Mouse (Mus musculus): ENCODE measurements around the gene Ak5. TPM values are rescaled to one million over a fixed set of nuclear protein-coding genes. Genes with fewer than 3 reads are reported as not detected.
"Not testable (repeated sequence)": the region's sequence is repeated elsewhere in the genome, so short reads cannot be mapped to it uniquely, and the experiment has no call there.

Ak5 gene
- 0.09 and 0.12 TPM in 2 replicates for polyA plus RNA-seq (2015; fragmentation: Nextera tagmentation; extraction: Ambion mirVana)

GRCm38 (mm10) chr3:152668239-152668638 is at the start of gene Ak5:
Ak5 (minus strand) TSS chr3:152668360.
- peak within 1 kb of the TSS; percentile 47 for H3K4me2 ChIP-seq (ENCODE audit: low read depth, low read length)
- no peak within 1 kb of the TSS for H3K9ac ChIP-seq (ENCODE audit: low read depth, low read length)
- 3% methylated on average over 5 of the region's 5 CpGs for WGBS (ENCODE audit: insufficient replicate concordance)
- H3K36me3 ChIP-seq (ENCODE audit: control insufficient read depth, insufficient read depth) = no peaks in the 10 kb centered on the region
- H3K27ac ChIP-seq (ENCODE audit: low read length) = no peak within 1 kb of the TSS
- ATAC-seq (ENCODE audit: low read depth) = no peak
- peaks cover 31% of the 10 kb centered on the region for H3K27me3 ChIP-seq (ENCODE audit: control insufficient read depth, insufficient read depth, low read depth, low read length)
- H3K4me3 ChIP-seq (ENCODE audit: low read depth, low read length) = peak within 1 kb of the TSS; percentile 33
- H3K9me3 ChIP-seq (replicated peaks; ENCODE audit: control insufficient read depth, low read length) = no peaks in the 10 kb centered on the region
- no peaks in the 10 kb centered on the region; the same call in none of the 2 replicates for H3K4me1 ChIP-seq (ENCODE audit: control insufficient read depth, low read depth, low read length)

GRCm38 (mm10) chr3:152713991-152714902 is 46.1 kb upstream of the Ak5 start, which contains the start of gene Pigk:
Pigk (plus strand) TSS chr3:152714100.
- H3K9ac ChIP-seq (ENCODE audit: low read depth, low read length) = peak within 1 kb of the TSS; percentile 78
- no peaks in the 10 kb centered on the region for H3K27me3 ChIP-seq (ENCODE audit: control insufficient read depth, insufficient read depth, low read depth, low read length)
- H3K27ac ChIP-seq (ENCODE audit: low read length) = no peak within 1 kb of the TSS
- H3K4me3 ChIP-seq (ENCODE audit: low read depth, low read length) = peak within 1 kb of the TSS; percentile 83
- H3K9me3 ChIP-seq (replicated peaks; ENCODE audit: control insufficient read depth, low read length) = no peaks in the 10 kb centered on the region
- H3K4me2 ChIP-seq (ENCODE audit: low read depth, low read length) = peak within 1 kb of the TSS; percentile 66
- WGBS (ENCODE audit: insufficient replicate concordance) = under 1% methylated on average over 48 of the region's 48 CpGs
- no peaks in the 10 kb centered on the region for H3K36me3 ChIP-seq (ENCODE audit: control insufficient read depth, insufficient read depth)
- peaks cover 7% of the 10 kb centered on the region for H3K4me1 ChIP-seq (ENCODE audit: control insufficient read depth, low read depth, low read length)
- peak; percentile 85 for ATAC-seq (ENCODE audit: low read depth)

GRCm38 (mm10) chr3:152712957-152713356 is 44.8 kb upstream of the Ak5 start:
- ATAC-seq (ENCODE audit: low read depth) = no peak
- Histone ChIP-seq H3K4me3 (ENCODE audit: low read depth, low read length) (no peak overlapping the region), H3K27ac (ENCODE audit: low read length) (no peak overlapping the region), H3K4me2 (ENCODE audit: low read depth, low read length) (no peak overlapping the region), H3K9me3 (replicated peaks; ENCODE audit: control insufficient read depth, low read length) (no peaks in the 10 kb centered on the region), H3K9ac (ENCODE audit: low read depth, low read length) (no peak overlapping the region; the same call in 1 of the 2 replicates), H3K4me1 (ENCODE audit: control insufficient read depth, low read depth, low read length) (peaks cover 7% of the 10 kb centered on the region), H3K36me3 (ENCODE audit: control insufficient read depth, insufficient read depth) (no peaks in the 10 kb centered on the region), H3K27me3 (ENCODE audit: control insufficient read depth, insufficient read depth, low read depth, low read length) (no peaks in the 10 kb centered on the region)
- WGBS (ENCODE audit: insufficient replicate concordance) = 52% methylated on average over 4 of the region's 4 CpGs

GRCm38 (mm10) chr3:152709936-152710335 is 41.8 kb upstream of the Ak5 start:
- ATAC-seq (ENCODE audit: low read depth) = no peak
- WGBS (ENCODE audit: insufficient replicate concordance) = 75% methylated on average over 3 of the region's 3 CpGs
- H3K27me3 ChIP-seq (ENCODE audit: control insufficient read depth, insufficient read depth, low read depth, low read length) = no peaks in the 10 kb centered on the region

GRCm38 (mm10) chr3:152707321-152707823 is 39.2 kb upstream of the Ak5 start:
- no peaks in the 10 kb centered on the region for H3K9me3 ChIP-seq (replicated peaks; ENCODE audit: control insufficient read depth, low read length)
- no peaks in the 10 kb centered on the region for H3K36me3 ChIP-seq (ENCODE audit: control insufficient read depth, insufficient read depth)
- H3K4me3 ChIP-seq (ENCODE audit: low read depth, low read length) = no peak overlapping the region
- no peak overlapping the region for H3K9ac ChIP-seq (ENCODE audit: low read depth, low read length)
- H3K4me1 ChIP-seq (ENCODE audit: control insufficient read depth, low read depth, low read length) = no peaks in the 10 kb centered on the region
- H3K27ac ChIP-seq (ENCODE audit: low read length) = no peak overlapping the region
- WGBS (ENCODE audit: insufficient replicate concordance) = 54% methylated on average over 5 of the region's 5 CpGs
- ATAC-seq (ENCODE audit: low read depth) = no peak
- H3K4me2 ChIP-seq (ENCODE audit: low read depth, low read length) = no peak overlapping the region
- no peaks in the 10 kb centered on the region for H3K27me3 ChIP-seq (ENCODE audit: control insufficient read depth, insufficient read depth, low read depth, low read length)

More at GRCm38 (mm10) chr3:152709936-152710335, 41.8 kb upstream of the Ak5 start:
- Histone ChIP-seq H3K4me3 (ENCODE audit: low read depth, low read length) (no peak overlapping the region), H3K36me3 (ENCODE audit: control insufficient read depth, insufficient read depth) (no peaks in the 10 kb centered on the region), H3K4me1 (ENCODE audit: control insufficient read depth, low read depth, low read length) (peaks cover 5% of the 10 kb centered on the region), H3K27ac (ENCODE audit: low read length) (no peak overlapping the region), H3K4me2 (ENCODE audit: low read depth, low read length) (no peak overlapping the region), H3K9ac (ENCODE audit: low read depth, low read length) (no peak overlapping the region), H3K9me3 (replicated peaks; ENCODE audit: control insufficient read depth, low read length) (no peaks in the 10 kb centered on the region)

GRCm38 (mm10) chr3:152706901-152707300 is 38.7 kb upstream of the Ak5 start:
- WGBS (ENCODE audit: insufficient replicate concordance) = 77% methylated on average over 2 of the region's 2 CpGs
- H3K4me1 ChIP-seq (ENCODE audit: control insufficient read depth, low read depth, low read length) = no peaks in the 10 kb centered on the region
- no peak overlapping the region for H3K9ac ChIP-seq (ENCODE audit: low read depth, low read length)
- H3K4me3 ChIP-seq (ENCODE audit: low read depth, low read length) = no peak overlapping the region
- no peak overlapping the region for H3K27ac ChIP-seq (ENCODE audit: low read length)
- no peak for ATAC-seq (ENCODE audit: low read depth)
- H3K27me3 ChIP-seq (ENCODE audit: control insufficient read depth, insufficient read depth, low read depth, low read length) = no peaks in the 10 kb centered on the region
- H3K36me3 ChIP-seq (ENCODE audit: control insufficient read depth, insufficient read depth) = no peaks in the 10 kb centered on the region
- H3K4me2 ChIP-seq (ENCODE audit: low read depth, low read length) = no peak overlapping the region
- no peaks in the 10 kb centered on the region for H3K9me3 ChIP-seq (replicated peaks; ENCODE audit: control insufficient read depth, low read length)

- no peaks in the 10 kb centered on the region for H3K9me3 ChIP-seq (replicated peaks; ENCODE audit: control insufficient read depth, low read length)
- no peak overlapping the region for H3K4me2 ChIP-seq (ENCODE audit: low read depth, low read length)
- 57% methylated on average over 5 of the region's 5 CpGs for WGBS (ENCODE audit: insufficient replicate concordance)
- H3K4me1 ChIP-seq (ENCODE audit: control insufficient read depth, low read depth, low read length) = no peaks in the 10 kb centered on the region
- H3K4me3 ChIP-seq (ENCODE audit: low read depth, low read length) = no peak overlapping the region
- no peak overlapping the region for H3K9ac ChIP-seq (ENCODE audit: low read depth, low read length)
- H3K36me3 ChIP-seq (ENCODE audit: control insufficient read depth, insufficient read depth) = no peaks in the 10 kb centered on the region
- H3K27me3 ChIP-seq (ENCODE audit: control insufficient read depth, insufficient read depth, low read depth, low read length) = no peaks in the 10 kb centered on the region
- ATAC-seq (ENCODE audit: low read depth) = no peak
- H3K27ac ChIP-seq (ENCODE audit: low read length) = no peak overlapping the region
Observed at GRCm38 (mm10) chr3:152705826-152706225, 37.7 kb upstream of the Ak5 start.

GRCm38 (mm10) chr3:152702274-152702843 is 34.2 kb upstream of the Ak5 start:
- ATAC-seq (ENCODE audit: low read depth) = no peak
- Histone ChIP-seq H3K4me3 (ENCODE audit: low read depth, low read length) (no peak overlapping the region), H3K4me2 (ENCODE audit: low read depth, low read length) (no peak overlapping the region), H3K9me3 (replicated peaks; ENCODE audit: control insufficient read depth, low read length) (no peaks in the 10 kb centered on the region), H3K9ac (ENCODE audit: low read depth, low read length) (no peak overlapping the region), H3K27ac (ENCODE audit: low read length) (no peak overlapping the region), H3K36me3 (ENCODE audit: control insufficient read depth, insufficient read depth) (no peaks in the 10 kb centered on the region), H3K27me3 (ENCODE audit: control insufficient read depth, insufficient read depth, low read depth, low read length) (no peaks in the 10 kb centered on the region), H3K4me1 (ENCODE audit: control insufficient read depth, low read depth, low read length) (no peaks in the 10 kb centered on the region)
- WGBS (ENCODE audit: insufficient replicate concordance) = 39% methylated on average over 8 of the region's 8 CpGs

GRCm38 (mm10) chr3:152701536-152701935 is 33.4 kb upstream of the Ak5 start:
- not testable (repeated sequence) for H3K27ac ChIP-seq (ENCODE audit: low read length); H3K9ac ChIP-seq (ENCODE audit: low read depth, low read length); H3K4me2 ChIP-seq (ENCODE audit: low read depth, low read length); H3K36me3 ChIP-seq (ENCODE audit: control insufficient read depth, insufficient read depth); H3K27me3 ChIP-seq (ENCODE audit: control insufficient read depth, insufficient read depth, low read depth, low read length); H3K4me1 ChIP-seq (ENCODE audit: control insufficient read depth, low read depth, low read length); H3K9me3 ChIP-seq (replicated peaks; ENCODE audit: control insufficient read depth, low read length); H3K4me3 ChIP-seq (ENCODE audit: low read depth, low read length)
- ATAC-seq (ENCODE audit: low read depth) = 0 out of 2 replicates have a peak, but pooled peaks have one; percentile 24
- 81% methylated on average over 8 of the region's 8 CpGs for WGBS (ENCODE audit: insufficient replicate concordance)

All from liver, embryonic 16.5 days (tissue).